Mouse (Mus musculus) retina, postnatal 7 days (tissue): ENCODE measurements at regions not wholly inside any gene's neighbourhood (a gene's known extent, or its start where the extent isn't known, plus 50 kb on each side); places are given as distances from the start of the nearest gene placed in this dataset.

ENCODE experiments used
- DNase-seq: peaks from one replicate; pipeline ENCODE4 v3.0.0-alpha.2; 2012; ENCODE audit warnings: low read depth, low spot score

- DNase-seq = no peak
Measured at GRCm38 (mm10) chr5:35162607-35163006, 57.0 kb upstream of the Lrpap1 start.

- no peak for DNase-seq
Measured at GRCm38 (mm10) chr5:35162120-35162519, 56.6 kb upstream of the Lrpap1 start.

- no peak for DNase-seq
Measured at GRCm38 (mm10) chr5:35160929-35161815, 55.6 kb upstream of the Lrpap1 start.

DNA sequence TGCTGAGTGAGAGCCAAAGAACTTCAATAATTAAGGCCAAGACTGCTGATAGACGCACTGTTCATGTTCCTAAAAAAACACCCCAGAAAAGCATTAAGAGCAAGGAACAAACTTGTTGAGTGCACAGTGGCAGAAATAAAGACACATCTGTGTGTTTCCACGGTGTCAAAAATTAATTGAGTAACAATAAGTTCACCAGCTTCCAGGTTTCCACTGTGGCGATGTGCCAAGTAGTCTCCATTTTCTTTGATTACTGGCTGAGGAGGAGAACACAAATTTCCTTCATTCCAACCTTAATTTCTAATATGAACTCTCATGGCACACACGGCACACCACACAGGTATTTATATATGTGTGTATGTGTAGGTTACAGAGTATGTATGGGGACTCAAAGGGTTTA lies 54.3 kb upstream of the Lrpap1 start:
- no peak for DNase-seq

- no peak for DNase-seq
Measured at GRCm38 (mm10) chr5:35159178-35159661, 53.7 kb upstream of the Lrpap1 start.

- no peak for DNase-seq
Measured at GRCm38 (mm10) chr5:35158346-35159047, 52.9 kb upstream of the Lrpap1 start.

DNA sequence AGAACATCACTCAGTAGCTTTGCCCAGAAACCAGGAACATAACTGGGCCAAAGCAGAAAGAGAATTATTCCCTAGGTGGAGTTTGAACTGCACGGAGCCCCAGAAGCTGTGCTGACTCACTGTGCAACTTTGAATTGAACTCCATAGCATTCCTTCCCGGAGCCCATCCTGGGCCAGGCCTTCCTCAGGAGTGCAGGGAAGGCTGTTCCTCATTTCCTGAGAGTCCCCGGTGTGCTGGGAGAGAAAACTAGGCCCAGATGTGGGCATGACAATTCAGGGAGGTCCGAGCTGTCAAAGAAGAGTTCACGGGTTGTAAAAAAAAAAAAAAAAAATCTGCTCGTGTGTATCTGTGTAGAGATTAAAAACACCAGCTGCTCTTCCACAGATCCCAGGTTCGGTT lies 50.8 kb upstream of the Lrpap1 start:
- no peak for DNase-seq

- no peak for DNase-seq
Measured at GRCm38 (mm10) chr5:35155717-35156116, 50.2 kb upstream of the Lrpap1 start.
